Mouse (Mus musculus) retina, embryonic 14.5 days (tissue): ENCODE data around the gene Chid1.
"Not testable (repeated sequence)": the region's sequence is repeated elsewhere in the genome, so short reads cannot be mapped to it uniquely, and the experiment has no call there.

ENCODE experiments used
- DNase-seq: peaks from one replicate; pipeline ENCODE4 v3.0.0-alpha.2; 2015; ENCODE audit warnings: low spot score

Gene Chid1

DNA sequence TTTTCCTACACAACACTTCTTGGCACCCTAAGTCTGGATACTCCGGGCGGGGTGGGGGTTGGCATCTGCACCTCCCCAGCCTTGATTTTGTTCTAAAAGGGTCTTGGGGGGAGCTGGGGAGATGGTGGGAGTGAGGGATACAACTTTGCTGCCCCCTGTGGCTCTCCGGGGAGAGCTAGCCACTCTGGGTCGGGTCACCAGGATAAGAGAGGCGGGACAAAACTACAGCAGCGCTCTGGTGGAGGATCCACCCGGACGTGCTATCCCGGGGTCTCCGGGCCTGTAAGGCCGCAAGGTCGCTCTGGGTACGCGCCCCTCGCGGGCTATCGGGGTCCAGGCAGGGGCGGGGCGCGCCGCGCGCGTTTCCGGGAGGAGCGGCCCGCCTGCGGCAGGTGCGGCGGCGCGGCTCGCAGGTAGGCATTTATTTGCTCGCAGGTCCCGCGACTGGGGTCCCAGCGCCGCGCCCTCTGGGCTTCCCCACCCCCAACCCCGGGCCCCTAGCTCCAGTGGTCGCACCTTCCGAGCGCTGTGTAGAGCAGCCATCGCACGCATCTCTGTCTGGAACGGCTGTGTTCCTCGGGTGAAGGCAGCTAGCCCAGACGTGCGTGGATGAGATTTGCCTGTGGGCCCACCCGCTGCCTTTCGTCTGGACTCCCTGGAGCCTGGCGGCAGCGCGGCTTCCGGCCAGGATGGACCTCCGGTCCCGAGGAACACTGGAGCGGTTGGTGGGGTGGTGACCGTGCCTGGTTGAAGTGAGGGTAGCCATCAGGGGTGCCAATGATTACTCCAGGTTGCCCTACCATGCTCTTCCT is 77.9 kb downstream of the Chid1 start:
- DNase-seq = no peak

DNA sequence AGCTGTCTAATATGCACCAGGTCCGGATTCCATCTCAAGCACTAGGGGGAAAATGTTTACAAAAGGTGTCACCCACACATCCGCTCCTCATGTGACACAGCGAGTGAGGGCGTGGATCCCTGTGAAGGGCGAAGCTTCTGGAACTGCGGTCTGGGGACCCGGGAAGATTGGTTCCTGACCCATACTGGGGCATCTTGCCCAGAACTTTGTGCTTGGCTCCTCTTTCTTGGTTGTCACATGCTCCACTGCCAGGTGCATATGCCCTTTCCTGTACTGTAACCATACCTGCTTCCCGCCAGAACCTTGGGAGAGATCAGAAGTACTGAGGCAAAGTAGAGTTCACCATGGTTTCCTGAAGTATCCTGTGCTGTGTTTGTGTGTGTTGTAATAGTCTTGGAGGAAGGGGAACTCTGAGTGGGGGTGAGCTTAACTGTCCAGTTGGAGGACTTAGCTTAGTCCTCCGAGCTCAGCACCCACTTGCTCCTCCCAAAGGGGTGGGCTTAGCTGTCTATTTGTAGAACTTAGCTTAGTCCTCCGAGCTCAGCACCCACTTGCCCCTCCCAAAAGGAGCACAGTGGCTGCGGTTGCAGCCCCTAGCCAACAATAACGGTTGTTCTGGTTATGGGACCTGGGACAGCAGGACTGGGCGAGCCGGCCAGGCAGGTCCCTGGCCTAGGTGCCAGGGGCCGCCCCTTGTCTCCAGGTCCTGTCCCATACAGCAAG is 79.1 kb downstream of the Chid1 start, which contains the start of gene Cracr2b:
Gene Cracr2b, plus strand, starts transcription at position 704 of the 723 bp plus-strand sequence.
- no peak for DNase-seq

GRCm38 (mm10) chr7:141460001-141460390 is 79.7 kb downstream of the Chid1 start:
- no peak for DNase-seq

- DNase-seq = no peak
Observed at GRCm38 (mm10) chr7:141459301-141459711, 80.4 kb downstream of the Chid1 start.

- no peak for DNase-seq
Observed at GRCm38 (mm10) chr7:141458661-141459060, 81.0 kb downstream of the Chid1 start.

GRCm38 (mm10) chr7:141457986-141458660 is 81.5 kb downstream of the Chid1 start:
- peak; percentile 70 for DNase-seq

GRCm38 (mm10) chr7:141457236-141457635 is 82.4 kb downstream of the Chid1 start:
- DNase-seq = no peak

DNA sequence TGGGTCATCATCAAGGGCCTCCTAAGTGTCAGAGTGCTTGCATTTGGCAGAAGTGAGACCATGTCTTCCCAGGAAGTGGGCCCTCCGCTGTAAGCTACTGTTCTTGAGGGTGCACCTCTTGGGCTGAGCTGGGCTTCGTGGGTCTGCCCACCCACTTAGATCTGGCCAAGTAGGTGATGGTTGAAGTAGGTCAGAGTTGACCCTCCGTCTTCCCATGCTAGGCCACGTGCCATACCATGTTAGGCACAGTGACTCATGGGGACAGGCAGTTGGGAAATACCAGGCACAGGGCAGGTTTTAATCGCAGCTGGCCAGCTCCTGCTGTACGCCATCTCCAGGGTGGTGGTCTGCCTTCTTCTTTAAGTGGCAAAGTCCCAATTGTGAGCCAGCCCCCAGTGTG is 82.9 kb downstream of the Chid1 start:
- DNase-seq = no peak

- peak; percentile 69 for DNase-seq
Observed at GRCm38 (mm10) chr7:141455610-141456314, 83.9 kb downstream of the Chid1 start.

- peak; percentile 95 for DNase-seq
Observed at GRCm38 (mm10) chr7:141454967-141455551, 84.6 kb downstream of the Chid1 start, which contains the start of gene Pnpla2. Gene Pnpla2 (plus strand): TSS chr7:141455198.

DNA sequence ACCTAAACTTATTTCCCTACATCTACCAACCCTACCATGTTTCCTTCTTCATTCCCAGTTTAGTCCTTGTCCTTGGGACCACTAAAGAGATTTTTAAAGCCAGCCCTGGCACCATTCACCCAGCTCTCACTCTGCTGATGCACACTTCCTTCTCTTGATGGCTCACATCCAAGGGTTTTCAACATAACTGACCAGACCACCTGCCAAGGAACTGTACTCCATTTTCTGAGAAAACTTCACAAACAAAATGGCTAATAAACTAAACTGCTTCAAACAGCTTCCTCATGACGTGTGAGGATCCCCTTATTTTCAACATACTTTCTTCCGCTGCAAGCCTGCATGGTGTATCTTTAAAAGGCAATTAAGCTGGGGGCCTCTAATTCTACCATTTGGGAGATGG is 86.0 kb downstream of the Chid1 start:
- no peak for DNase-seq

- DNase-seq = no peak
Observed at GRCm38 (mm10) chr7:141451928-141452327, 87.7 kb downstream of the Chid1 start.

- peak; percentile 94 for DNase-seq
Observed at GRCm38 (mm10) chr7:141447110-141447991, 92.3 kb downstream of the Chid1 start, which contains the start of gene Rplp2. Gene Rplp2 (plus strand): TSS chr7:141447370.

DNA sequence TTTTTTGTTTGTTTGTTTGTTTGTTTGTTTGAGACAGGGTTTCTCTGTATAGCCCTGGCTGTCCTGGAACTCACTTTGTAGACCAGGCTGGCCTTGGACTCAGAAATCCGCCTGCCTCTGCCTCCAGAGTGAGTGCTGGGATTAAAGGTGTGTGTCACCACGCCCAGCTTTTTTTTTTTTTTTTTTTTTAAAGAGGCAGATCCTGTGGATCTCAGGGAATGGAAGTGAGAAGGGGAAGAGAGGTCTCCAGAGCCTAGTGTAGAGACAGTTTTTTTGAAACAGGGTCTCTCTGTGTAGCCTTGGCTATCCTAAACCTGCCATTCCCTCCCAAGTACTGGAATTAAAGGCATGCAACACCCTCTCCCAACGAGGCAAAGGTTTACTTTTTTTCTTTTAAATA is 93.3 kb downstream of the Chid1 start:
- not testable (repeated sequence) for DNase-seq

DNA sequence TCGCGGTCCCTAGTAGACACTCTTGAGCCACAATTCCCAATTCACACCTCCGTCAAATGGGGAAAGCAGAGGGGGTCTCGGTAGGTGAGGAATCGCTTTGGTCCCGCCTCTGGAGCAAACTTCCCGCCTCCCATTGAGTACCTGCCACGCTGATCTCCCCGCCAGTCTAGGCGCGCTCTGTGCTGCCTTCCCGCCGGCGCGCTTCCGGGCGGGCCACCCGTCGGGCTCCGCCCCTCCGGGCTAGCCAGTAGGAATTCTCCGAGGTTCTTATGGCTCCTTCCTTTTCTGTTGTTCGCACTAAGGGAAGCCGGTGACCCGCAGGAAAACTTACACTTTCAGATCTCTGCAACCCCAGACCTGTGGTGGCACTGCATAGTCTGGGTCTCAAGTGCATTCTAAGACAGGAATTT is 95.8 kb downstream of the Chid1 start, which contains the start of gene Pidd1:
Gene Pidd1, minus strand, starts transcription at position 198 of the 410 bp plus-strand sequence.
- DNase-seq = peak; percentile 78
